ENCODE assay signal across 9 mouse cellular contexts in genomic region chr5:24045998-24046631, GRCm38 (mm10). TPM values are rescaled to one million over a fixed set of nuclear protein-coding genes. Genes with fewer than 3 reads are reported as not detected.
DNase-seq lines count a peak whose midpoint lies in the region; ATAC-seq lines count a peak whose summit lies in the region.
"Had no signal": no experiment of that assay in that cellular context is flagged by ENCODE, and none has a peak within 500 bp of the region (broad histone marks: within the 10 kb centered on the region; RNA-seq: fewer than 3 reads in every experiment).

No protein-coding gene starts in this region.

- H3K4me2 ChIP-seq in midbrain, embryonic 14.5 days (ENCODE audit: low read length): no peak overlapping the region
- no peak overlapping the region for H3K4me2 ChIP-seq in midbrain, embryonic 15.5 days
- no peak overlapping the region for H3K4me2 ChIP-seq in stomach, embryonic 15.5 days
- H3K4me2 ChIP-seq: liver, embryonic 13.5 days had no signal

- H3K9ac ChIP-seq in midbrain, embryonic 14.5 days (replicated peaks; ENCODE audit: low read length): no peak overlapping the region
- no peak overlapping the region for H3K9ac ChIP-seq in midbrain, embryonic 15.5 days
- H3K9ac ChIP-seq in stomach, embryonic 15.5 days: no peak overlapping the region
- H3K9ac ChIP-seq: liver, embryonic 13.5 days had no signal

- no peak overlapping the region for H3K27ac ChIP-seq in midbrain, embryonic 14.5 days (replicated peaks; ENCODE audit: low read depth, low read length)
- no peak overlapping the region for H3K27ac ChIP-seq in midbrain, embryonic 15.5 days
- peak overlapping the region; percentile 0; the same call in 1 of the 2 replicates for H3K27ac ChIP-seq in stomach, embryonic 15.5 days
- H3K27ac ChIP-seq: liver, embryonic 13.5 days had no signal

- no peak for ATAC-seq in midbrain, embryonic 14.5 days (ENCODE audit: low FRiP score, low TSS enrichment)
- no peak for ATAC-seq in midbrain, embryonic 15.5 days (replicated peaks)
- peak; percentile 50; the same call in 1 of the 2 replicates for ATAC-seq in stomach, embryonic 15.5 days (ENCODE audit: insufficient read depth, low FRiP score, low read depth)

- no peaks in the 10 kb centered on the region for H3K36me3 ChIP-seq in midbrain, embryonic 14.5 days (ENCODE audit: control insufficient read depth, insufficient read depth, low read length)
- no peaks in the 10 kb centered on the region for H3K36me3 ChIP-seq in midbrain, embryonic 15.5 days (replicated peaks)
- H3K36me3 ChIP-seq in stomach, embryonic 15.5 days: no peaks in the 10 kb centered on the region
- H3K36me3 ChIP-seq: liver, embryonic 13.5 days had no signal

- no peaks in the 10 kb centered on the region for H3K4me1 ChIP-seq in midbrain, embryonic 14.5 days (ENCODE audit: control insufficient read depth, insufficient read depth, low read length)
- no peaks in the 10 kb centered on the region for H3K4me1 ChIP-seq in midbrain, embryonic 15.5 days
- 0 out of 2 replicates have a peak, but pooled peaks cover 4% of the 10 kb centered on the region for H3K4me1 ChIP-seq in stomach, embryonic 15.5 days
- H3K4me1 ChIP-seq: liver, embryonic 13.5 days had no signal

- peak; percentile 70 for DNase-seq in adrenal gland, adult 2 months
- no peak for DNase-seq in adrenal gland, postnatal 4 days (ENCODE audit: low spot score in 2 of 2)
- DNase-seq in midbrain, embryonic 14.5 days: peak; percentile 66
- DNase-seq in layer of hippocampus, adult 9-11 months: peak; percentile 67
- DNase-seq in gastrocnemius, postnatal 10 days: no peak
- DNase-seq in urinary bladder, adult 18-20 months (ENCODE audit: low spot score in 2 of 2): no peak
- DNase-seq: liver, embryonic 13.5 days had no signal

- 46% methylated on average over 4 of the region's 4 CpGs for WGBS in midbrain, embryonic 14.5 days
- 50% methylated on average over 4 of the region's 4 CpGs for WGBS in midbrain, embryonic 15.5 days
- 35% methylated on average over 4 of the region's 4 CpGs for WGBS in stomach, embryonic 15.5 days

- H3K27me3 ChIP-seq in midbrain, embryonic 14.5 days (ENCODE audit: control insufficient read depth, insufficient read depth, low read length): no peaks in the 10 kb centered on the region
- no peaks in the 10 kb centered on the region for H3K27me3 ChIP-seq in midbrain, embryonic 15.5 days (replicated peaks)
- no peaks in the 10 kb centered on the region for H3K27me3 ChIP-seq in stomach, embryonic 15.5 days (replicated peaks)
- H3K27me3 ChIP-seq: liver, embryonic 13.5 days had no signal

- no peaks in the 10 kb centered on the region for H3K9me3 ChIP-seq in midbrain, embryonic 14.5 days (ENCODE audit: control insufficient read depth, low read length)
- H3K9me3 ChIP-seq in midbrain, embryonic 15.5 days: no peaks in the 10 kb centered on the region
- H3K9me3 ChIP-seq in stomach, embryonic 15.5 days: no peaks in the 10 kb centered on the region
- H3K9me3 ChIP-seq: liver, embryonic 13.5 days had no signal

- no peak overlapping the region for H3K4me3 ChIP-seq in midbrain, embryonic 14.5 days (replicated peaks; ENCODE audit: low read depth, low read length)
- no peak overlapping the region for H3K4me3 ChIP-seq in midbrain, embryonic 15.5 days
- H3K4me3 ChIP-seq in stomach, embryonic 15.5 days (replicated peaks): no peak overlapping the region
- H3K4me3 ChIP-seq: liver, embryonic 13.5 days had no signal

RNA-seq across cellular contexts. Expression of gene Fam126a, which starts 15.6 kb away (rescaled TPM):
- total RNA-seq in adrenal gland, adult 2 months (2021): 100 to 1,000 TPM in 1 of 2 experiments, 10 to 100 TPM in 1; 50.1 to 133 TPM
- 9.2 and 14.5 TPM in 2 replicates for polyA plus RNA-seq in adrenal gland, adult 2 months (2012; rRNA removed)
- 10 to 100 TPM; 60.9 to 63.7 TPM for total RNA-seq in adrenal gland, postnatal 4 days (2021)
- polyA plus RNA-seq in midbrain, embryonic 14.5 days (2014; fragmentation: Nextera tagmentation; extraction: Ambion mirVana): 23.9 and 49.0 TPM in 2 replicates
- 33.0 and 33.3 TPM in 2 replicates for polyA plus RNA-seq in midbrain, embryonic 15.5 days (2015; fragmentation: Nextera tagmentation; extraction: Ambion mirVana)
- polyA plus RNA-seq in stomach, embryonic 15.5 days (2015; fragmentation: Nextera tagmentation; extraction: Ambion mirVana): 18.0 and 18.2 TPM in 2 replicates
- 10 to 100 TPM; 15.9 to 20.0 TPM for total RNA-seq in gastrocnemius, postnatal 10 days (2021)

RNA-seq across cellular contexts. Expression of gene Klhl7, which starts 54.3 kb away (rescaled TPM):
- total RNA-seq in adrenal gland, adult 2 months (2021): 10 to 100 TPM; 31.4 to 37.6 TPM
- polyA plus RNA-seq in adrenal gland, adult 2 months (2012; rRNA removed): 0.79 and 0.91 TPM in 2 replicates
- total RNA-seq in adrenal gland, postnatal 4 days (2021): 10 to 100 TPM; 45.6 to 49.3 TPM
- 177 and 194 TPM in 2 replicates for polyA plus RNA-seq in midbrain, embryonic 14.5 days (2014; fragmentation: Nextera tagmentation; extraction: Ambion mirVana)
- polyA plus RNA-seq in midbrain, embryonic 15.5 days (2015; fragmentation: Nextera tagmentation; extraction: Ambion mirVana): 143 and 159 TPM in 2 replicates
- polyA plus RNA-seq in stomach, embryonic 15.5 days (2015; fragmentation: Nextera tagmentation; extraction: Ambion mirVana): 47.3 and 47.6 TPM in 2 replicates
- 10 to 100 TPM; 35.0 to 41.5 TPM for total RNA-seq in gastrocnemius, postnatal 10 days (2021)

Comparison
In these comparisons a context has a peak if more than half of its experiments do, and no peak if none do; other contexts are left out.
1. DNase-seq: peak in adrenal gland, adult 2 months (single experiment), midbrain, embryonic 14.5 days (single experiment) and layer of hippocampus, adult 9-11 months (single experiment); none in adrenal gland, postnatal 4 days (0 of 2), gastrocnemius, postnatal 10 days (single experiment) and urinary bladder, adult 18-20 months (0 of 2).
2. RNA of gene Klhl7, which starts 54.3 kb away (polyA plus RNA-seq): 177 to 194 TPM in midbrain, embryonic 14.5 days, 143 to 159 TPM in midbrain, embryonic 15.5 days and 47.3 to 47.6 TPM in stomach, embryonic 15.5 days; 0.79 to 0.91 TPM in adrenal gland, adult 2 months; every median in the first group is over 10 times any median in the second.